Mouse (Mus musculus) liver, adult 2 months (tissue): ENCODE results near the gene Inafm2. TPM values are rescaled to one million over a fixed set of nuclear protein-coding genes. Genes with fewer than 3 reads are reported as not detected.

Source experiments
- DNase-seq: peaks from one replicate; pipeline ENCODE4 v3.0.0-alpha.2; 2011; ENCODE audit warnings: low read depth, low spot score; ENCODE audit errors: extremely low read depth
- H3K27ac ChIP-seq: fragments of 200-500 bp; replicated peaks from 2 replicates; pipeline ENCODE4 v1.5.1; 2012; ENCODE audit warnings: low read depth, mild to moderate bottlenecking, control low read depth, inconsistent platforms, low read length; ENCODE audit not compliant: insufficient read depth
- H3K27me3 ChIP-seq: fragments of 200-500 bp; 2 replicates; pipeline ENCODE4 v1.6.1; 2012; ENCODE audit warnings: mild to moderate bottlenecking, moderate library complexity, low read length, inconsistent platforms; ENCODE audit not compliant: control insufficient read depth, insufficient read depth
- H3K36me3 ChIP-seq: fragments of 200-500 bp; 2 replicates; pipeline ENCODE4 v1.6.1; 2012; ENCODE audit warnings: low read length, inconsistent platforms; ENCODE audit not compliant: control insufficient read depth, insufficient read depth
- H3K4me1 ChIP-seq: fragments of 200-500 bp; 2 replicates; pipeline ENCODE4 v1.6.1; 2011; ENCODE audit warnings: low read length; ENCODE audit not compliant: control insufficient read depth, insufficient read depth
- H3K4me3 ChIP-seq: fragments of 200-500 bp; 2 replicates; pipeline ENCODE4 v1.5.1; 2011; ENCODE audit warnings: low read depth, mild to moderate bottlenecking, control low read depth, low read length, moderate library complexity; ENCODE audit not compliant: insufficient read depth
- H3K79me2 ChIP-seq: fragments of 200-500 bp; 2 replicates; pipeline ENCODE4 v1.6.1; 2012; ENCODE audit warnings: inconsistent platforms, mild to moderate bottlenecking, low read length, moderate library complexity; ENCODE audit not compliant: control insufficient read depth, insufficient read depth
- H3K9ac ChIP-seq: fragments of 200-500 bp; 2 replicates; pipeline ENCODE4 v1.6.1; 2012; ENCODE audit warnings: low read depth, mild to moderate bottlenecking, control low read depth, inconsistent platforms, low read length
- CTCF ChIP-seq: fragments of 200-500 bp; IDR thresholded peaks from 2 replicates; pipeline ENCODE4 v1.5.1; 2011; ENCODE audit warnings: low read depth, low read length, control low read depth
- POLR2A ChIP-seq: fragments of 200-500 bp; IDR thresholded peaks from 2 replicates; pipeline ENCODE4 v1.6.1; 2011; ENCODE audit warnings: low read length, control low read depth; ENCODE audit not compliant: insufficient read depth; ENCODE audit errors: extremely low read depth
- WGBS: fragments of 180-500 bp; shearing (Covaris S2); methylation state at CpG from one replicate; pipeline ENCODE4 v1.1.7; 2018; 5-methylcytosine and 5-hydroxymethylcytosine counted together
- polyA plus RNA-seq: library from polyadenylated mRNA; depleted of rRNA; stranded (reverse); fragments of >200 nt; gene quantifications from 2 replicates; pipeline ENCODE4 v1.2.3, GENCODE M21; 2012
- total RNA-seq: library from RNA; depleted of rRNA; stranded (reverse); fragments of >200 nt; gene quantifications from 2 replicates; pipeline ENCODE4 v1.2.3, GENCODE M21; 2014

Gene Inafm2
- total and polyA plus RNA-seq, 2 experiments: 4.4 to 4.7 TPM

GRCm38 (mm10) chr2:118723693-118724486 is 21.7 kb upstream of the Inafm2 start:
- H3K4me1 ChIP-seq: no peaks in the 10 kb centered on the region
- no peak overlapping the region for H3K9ac ChIP-seq
- H3K36me3 ChIP-seq: no peaks in the 10 kb centered on the region
- WGBS: 79% methylated on average over 15 of the region's 15 CpGs
- no peaks in the 10 kb centered on the region for H3K27me3 ChIP-seq
- no peaks in the 10 kb centered on the region for H3K79me2 ChIP-seq
- H3K4me3 ChIP-seq: no peak overlapping the region
- TF ChIP-seq POLR2A (no peak), CTCF (no peak)
- no peak overlapping the region for H3K27ac ChIP-seq
- DNase-seq: no peak

- TF ChIP-seq CTCF (no peak), POLR2A (no peak)
- H3K4me1 ChIP-seq: no peaks in the 10 kb centered on the region
- no peak overlapping the region for H3K9ac ChIP-seq
- no peak overlapping the region for H3K27ac ChIP-seq
- H3K79me2 ChIP-seq: no peaks in the 10 kb centered on the region
- 42% methylated on average over 4 of the region's 4 CpGs for WGBS
- H3K36me3 ChIP-seq: no peaks in the 10 kb centered on the region
- peak; percentile 85 for DNase-seq
- no peak overlapping the region for H3K4me3 ChIP-seq
- H3K27me3 ChIP-seq: no peaks in the 10 kb centered on the region
Measured at GRCm38 (mm10) chr2:118725511-118725910, 20.0 kb upstream of the Inafm2 start.

DNA sequence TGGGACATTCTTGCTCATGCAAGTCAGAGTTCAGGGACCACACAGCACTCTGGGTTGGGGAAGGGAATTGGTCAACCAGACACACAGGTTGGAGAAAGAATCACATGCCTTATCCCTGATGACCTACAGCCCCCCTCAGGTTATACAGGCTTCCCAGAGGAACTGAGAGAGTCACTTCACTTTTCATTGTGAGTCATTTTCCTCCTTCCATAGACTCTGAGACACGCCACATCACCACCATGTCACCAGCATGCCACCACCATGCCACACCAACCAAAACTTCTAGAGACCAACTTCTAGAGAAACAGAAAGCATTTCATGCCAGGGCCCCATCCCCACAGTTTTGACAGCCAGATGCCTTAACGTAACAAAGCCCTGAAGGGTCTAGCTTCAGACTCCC is 18.7 kb upstream of the Inafm2 start:
- TF ChIP-seq CTCF (no peak), POLR2A (no peak)
- H3K36me3 ChIP-seq: no peaks in the 10 kb centered on the region
- H3K79me2 ChIP-seq: no peaks in the 10 kb centered on the region
- H3K4me1 ChIP-seq: no peaks in the 10 kb centered on the region
- H3K9ac ChIP-seq: no peak overlapping the region
- WGBS: 91% methylated on average over 2 of the region's 2 CpGs
- no peak for DNase-seq
- no peak overlapping the region for H3K4me3 ChIP-seq
- no peak overlapping the region for H3K27ac ChIP-seq
- H3K27me3 ChIP-seq: no peaks in the 10 kb centered on the region

DNA sequence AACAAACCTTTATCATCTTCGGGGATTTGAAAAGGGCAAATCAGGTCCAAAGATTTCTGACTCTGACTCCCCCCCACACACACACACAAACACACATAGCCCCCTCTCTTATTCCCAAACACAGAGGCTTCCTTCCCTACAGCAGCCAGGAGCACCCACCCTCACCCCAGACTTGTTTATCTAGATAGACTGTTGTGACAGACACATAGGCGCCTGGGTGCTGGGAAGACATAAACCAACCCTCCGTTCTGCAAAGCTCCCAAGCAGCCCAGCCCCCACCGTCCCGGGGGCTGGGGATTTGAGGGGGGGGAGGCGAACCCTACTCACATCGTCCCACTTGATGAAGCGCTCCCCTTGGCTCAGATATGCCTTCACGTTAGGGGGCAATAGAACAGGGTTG is 17.6 kb upstream of the Inafm2 start:
- Histone ChIP-seq H3K4me1 (no peaks in the 10 kb centered on the region), H3K9ac (peak overlapping the region; percentile 51), H3K27me3 (no peaks in the 10 kb centered on the region), H3K36me3 (no peaks in the 10 kb centered on the region), H3K27ac (no peak overlapping the region), H3K79me2 (no peaks in the 10 kb centered on the region), H3K4me3 (peak overlapping the region; percentile 41)
- DNase-seq: no peak
- no peak for TF ChIP-seq CTCF
- no peak for TF ChIP-seq POLR2A
- 42% methylated on average over 9 of the region's 9 CpGs for WGBS

GRCm38 (mm10) chr2:118728337-118728736 is 17.2 kb upstream of the Inafm2 start, which contains the start of gene Plcb2:
Gene Plcb2, minus strand, starts transcription at chr2:118728438.
- no peak for TF ChIP-seq CTCF
- no peak for TF ChIP-seq POLR2A
- no peak for DNase-seq
- Histone ChIP-seq H3K27ac (no peak within 1 kb of the TSS; the same call in 1 of the 2 replicates), H3K9ac (peak within 1 kb of the TSS; percentile 51), H3K27me3 (no peaks in the 10 kb centered on the region), H3K36me3 (no peaks in the 10 kb centered on the region), H3K4me3 (peak within 1 kb of the TSS; percentile 41), H3K4me1 (no peaks in the 10 kb centered on the region), H3K79me2 (no peaks in the 10 kb centered on the region)
- WGBS: 43% methylated on average over 7 of the region's 7 CpGs

- Histone ChIP-seq H3K4me3 (no peak overlapping the region), H3K27ac (no peak overlapping the region), H3K79me2 (no peaks in the 10 kb centered on the region), H3K9ac (no peak overlapping the region), H3K4me1 (no peaks in the 10 kb centered on the region), H3K27me3 (no peaks in the 10 kb centered on the region), H3K36me3 (no peaks in the 10 kb centered on the region)
- no peak for DNase-seq
- 57% methylated on average over 4 of the region's 4 CpGs for WGBS
- TF ChIP-seq CTCF (no peak), POLR2A (no peak)
Measured at GRCm38 (mm10) chr2:118729194-118729593, 16.4 kb upstream of the Inafm2 start.
